Comparison of ENCODE assay signal across 8 mouse cellular contexts in the genomic region with DNA sequence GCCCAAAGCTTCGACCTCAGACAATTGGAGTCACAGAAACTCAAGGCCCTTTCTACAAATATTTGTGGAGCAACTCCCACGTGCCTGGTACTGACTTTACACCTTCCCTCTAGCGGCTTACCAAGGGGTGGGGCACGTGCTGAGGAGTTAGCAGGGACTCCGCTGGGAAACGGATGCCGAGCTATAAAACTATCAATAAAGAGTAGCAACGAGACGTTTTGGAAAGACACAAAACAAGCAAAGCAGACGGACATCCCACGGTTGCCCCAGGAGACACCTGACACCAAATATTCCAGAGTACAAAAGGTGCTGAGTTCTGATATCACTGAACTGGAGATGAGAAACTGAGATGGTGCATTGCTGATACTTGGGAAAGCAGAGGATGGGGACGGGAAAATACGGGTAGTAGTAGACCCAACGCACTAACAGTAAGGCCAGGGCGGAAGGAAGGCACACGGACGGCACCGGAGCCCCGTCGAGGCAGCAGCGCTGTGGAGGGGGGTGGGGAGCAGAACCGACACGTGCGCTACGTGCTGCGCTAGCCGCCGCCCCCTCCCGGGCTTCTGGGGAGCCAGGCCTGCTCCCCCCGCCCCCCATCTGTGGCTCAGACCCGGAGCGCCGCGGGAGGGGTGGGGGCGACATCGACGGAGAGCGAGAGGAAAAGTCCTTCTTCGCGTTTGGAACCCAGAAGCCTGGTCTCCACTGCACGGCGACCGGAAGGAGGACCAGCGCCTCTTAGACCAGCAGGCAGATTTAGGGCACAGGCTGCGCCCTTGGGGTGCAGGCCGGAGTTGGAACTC. TPM values are rescaled to one million over a fixed set of nuclear protein-coding genes. Genes with fewer than 3 reads are reported as not detected.
A peak's percentile ranks its signal among the peaks of the same experiment; 100 is the strongest.
DNase-seq lines count a peak whose midpoint lies in the region; ATAC-seq lines count a peak whose summit lies in the region.

No protein-coding gene starts in this region.

- H3K27me3 ChIP-seq in kidney, embryonic 15.5 days = no peaks in the 10 kb centered on the region
- no peaks in the 10 kb centered on the region for H3K27me3 ChIP-seq in liver, embryonic 11.5 days (replicated peaks; ENCODE audit: control insufficient read depth, insufficient read depth, low read length)
- no peaks in the 10 kb centered on the region for H3K27me3 ChIP-seq in midbrain, embryonic 16.5 days (ENCODE audit: control insufficient read depth, insufficient read depth, low read depth, low read length)
- H3K27me3 ChIP-seq in stomach, embryonic 16.5 days (ENCODE audit: control insufficient read depth, insufficient read depth, low read length) = no peaks in the 10 kb centered on the region

- DNase-seq in gastrocnemius, postnatal 10 days = peak; percentile 62
- no peak for DNase-seq in gastrocnemius, adult 18-20 months (ENCODE audit: low spot score)
- peak; percentile 13 to 79 for DNase-seq in cerebellum, postnatal 25 days
- no peak for DNase-seq in liver, embryonic 11.5 days (ENCODE audit: low spot score)

- H3K27ac ChIP-seq in kidney, embryonic 15.5 days = peak overlapping the region; percentile 96
- H3K27ac ChIP-seq in liver, embryonic 11.5 days (ENCODE audit: low read depth, low read length) = peak overlapping the region; percentile 82
- H3K27ac ChIP-seq in midbrain, embryonic 16.5 days (ENCODE audit: low read length) = peak overlapping the region; percentile 96
- peak overlapping the region; percentile 95 for H3K27ac ChIP-seq in stomach, embryonic 16.5 days (ENCODE audit: low read length)

- peak overlapping the region; percentile 75 for H3K4me3 ChIP-seq in kidney, embryonic 15.5 days (replicated peaks)
- H3K4me3 ChIP-seq in liver, embryonic 11.5 days (ENCODE audit: low read depth, low read length) = peak overlapping the region; percentile 73
- peak overlapping the region; percentile 74 for H3K4me3 ChIP-seq in midbrain, embryonic 16.5 days (ENCODE audit: low read depth, low read length)
- peak overlapping the region; percentile 70 for H3K4me3 ChIP-seq in stomach, embryonic 16.5 days (replicated peaks; ENCODE audit: low read length)

- peak overlapping the region; percentile 73 for H3K9ac ChIP-seq in kidney, embryonic 15.5 days
- H3K9ac ChIP-seq in liver, embryonic 11.5 days (ENCODE audit: low read depth, low read length) = peak overlapping the region; percentile 75
- H3K9ac ChIP-seq in midbrain, embryonic 16.5 days (ENCODE audit: low read depth, low read length) = peak overlapping the region; percentile 90
- peak overlapping the region; percentile 86 for H3K9ac ChIP-seq in stomach, embryonic 16.5 days (ENCODE audit: low read length)

- peaks cover 27% of the 10 kb centered on the region for H3K4me1 ChIP-seq in kidney, embryonic 15.5 days
- H3K4me1 ChIP-seq in liver, embryonic 11.5 days (replicated peaks; ENCODE audit: control insufficient read depth, insufficient read depth, low read length) = peaks cover 16% of the 10 kb centered on the region
- peaks cover 9% of the 10 kb centered on the region for H3K4me1 ChIP-seq in midbrain, embryonic 16.5 days (ENCODE audit: control insufficient read depth, insufficient read depth, low read length)
- H3K4me1 ChIP-seq in stomach, embryonic 16.5 days (ENCODE audit: control insufficient read depth, insufficient read depth, low read length) = peaks cover 12% of the 10 kb centered on the region; the same call in 1 of the 2 replicates

- no peaks in the 10 kb centered on the region for H3K36me3 ChIP-seq in kidney, embryonic 15.5 days
- no peaks in the 10 kb centered on the region for H3K36me3 ChIP-seq in liver, embryonic 11.5 days (ENCODE audit: control insufficient read depth, insufficient read depth, low read length)
- no peaks in the 10 kb centered on the region for H3K36me3 ChIP-seq in midbrain, embryonic 16.5 days (ENCODE audit: control insufficient read depth, insufficient read depth, low read length)
- H3K36me3 ChIP-seq in stomach, embryonic 16.5 days (ENCODE audit: control insufficient read depth, insufficient read depth, low read length) = no peaks in the 10 kb centered on the region

- peak; percentile 14 for ATAC-seq in granulocyte monocyte progenitor cell, adult 5-6 weeks (replicated peaks; ENCODE audit: poor library complexity, severe bottlenecking)
- ATAC-seq in kidney, embryonic 15.5 days (replicated peaks; ENCODE audit: low FRiP score) = peak; percentile 5; the same call in 1 of the 2 replicates
- ATAC-seq in liver, embryonic 11.5 days (replicated peaks; ENCODE audit: low FRiP score) = peak; percentile 44
- ATAC-seq in midbrain, embryonic 16.5 days = peak; percentile 59
- peak; percentile 27 for ATAC-seq in stomach, embryonic 16.5 days (ENCODE audit: insufficient read depth, low FRiP score)

- H3K4me2 ChIP-seq in kidney, embryonic 15.5 days = peak overlapping the region; percentile 96
- peak overlapping the region; percentile 97 for H3K4me2 ChIP-seq in liver, embryonic 11.5 days
- peak overlapping the region; percentile 76 for H3K4me2 ChIP-seq in midbrain, embryonic 16.5 days (ENCODE audit: low read length)
- H3K4me2 ChIP-seq in stomach, embryonic 16.5 days (ENCODE audit: low read depth, low read length) = peak overlapping the region; percentile 81

- WGBS in kidney, embryonic 15.5 days = under 1% methylated on average over 45 of the region's 46 CpGs
- WGBS in liver, embryonic 11.5 days = 3% methylated on average over 44 of the region's 46 CpGs
- 1% methylated on average over 34 of the region's 46 CpGs for WGBS in midbrain, embryonic 16.5 days
- under 1% methylated on average over 46 of the region's 46 CpGs for WGBS in stomach, embryonic 16.5 days

- no peaks in the 10 kb centered on the region for H3K9me3 ChIP-seq in kidney, embryonic 15.5 days (replicated peaks)
- H3K9me3 ChIP-seq in liver, embryonic 11.5 days (ENCODE audit: control insufficient read depth, low read length) = no peaks in the 10 kb centered on the region
- no peaks in the 10 kb centered on the region for H3K9me3 ChIP-seq in midbrain, embryonic 16.5 days (replicated peaks; ENCODE audit: control insufficient read depth, low read length, poor library complexity, severe bottlenecking)
- H3K9me3 ChIP-seq in stomach, embryonic 16.5 days (replicated peaks; ENCODE audit: control insufficient read depth, low read length) = no peaks in the 10 kb centered on the region

RNA-seq across cellular contexts. Expression of gene Kdm5b, which starts 3.9 kb away (rescaled TPM):
- 10 to 100 TPM; 22.7 to 29.6 TPM for total RNA-seq in gastrocnemius, postnatal 10 days (2021)
- 1 to 10 TPM; 8.0 to 8.3 TPM for total RNA-seq in gastrocnemius, adult 18-20 months (2021)
- total RNA-seq in granulocyte monocyte progenitor cell, adult 5-6 weeks (2014; fragmentation: Nextera tagmentation) = 17.4 and 28.4 TPM in 2 replicates
- 15.0 and 16.8 TPM in 2 replicates for total RNA-seq in granulocyte monocyte progenitor cell, adult 5-6 weeks (2017)
- 54.2 and 56.2 TPM in 2 replicates for polyA plus RNA-seq in kidney, embryonic 15.5 days (2015; fragmentation: Nextera tagmentation; extraction: Ambion mirVana)
- 30.8 and 32.9 TPM in 2 replicates for polyA plus RNA-seq in liver, embryonic 11.5 days (2014; fragmentation: Nextera tagmentation; extraction: Ambion mirVana)
- 66.5 and 78.9 TPM in 2 replicates for polyA plus RNA-seq in midbrain, embryonic 16.5 days (2015; fragmentation: Nextera tagmentation; extraction: Ambion mirVana)
- polyA plus RNA-seq in stomach, embryonic 16.5 days (2015; fragmentation: Nextera tagmentation; extraction: Ambion mirVana) = 48.4 and 51.7 TPM in 2 replicates

RNA-seq across cellular contexts. Expression of gene Mgat4e, which starts 6.6 kb away (rescaled TPM):
- total RNA-seq in gastrocnemius, postnatal 10 days (2021) = not detected
- total RNA-seq in gastrocnemius, adult 18-20 months (2021) = not detected
- not detected in 2 replicates for total RNA-seq in granulocyte monocyte progenitor cell, adult 5-6 weeks (2014; fragmentation: Nextera tagmentation)
- total RNA-seq in granulocyte monocyte progenitor cell, adult 5-6 weeks (2017) = 0.10 TPM in 1 of 2 replicates, not detected in the other
- polyA plus RNA-seq in kidney, embryonic 15.5 days (2015; fragmentation: Nextera tagmentation; extraction: Ambion mirVana) = not detected in 2 replicates
- polyA plus RNA-seq in liver, embryonic 11.5 days (2014; fragmentation: Nextera tagmentation; extraction: Ambion mirVana) = not detected in 2 replicates
- not detected in 2 replicates for polyA plus RNA-seq in midbrain, embryonic 16.5 days (2015; fragmentation: Nextera tagmentation; extraction: Ambion mirVana)
- polyA plus RNA-seq in stomach, embryonic 16.5 days (2015; fragmentation: Nextera tagmentation; extraction: Ambion mirVana) = not detected in 2 replicates

Comparison
In these comparisons a context has a peak if more than half of its experiments do, and no peak if none do; other contexts are left out.
1. DNase-seq: peak in gastrocnemius, postnatal 10 days (single experiment) and cerebellum, postnatal 25 days (2 of 2); none in gastrocnemius, adult 18-20 months (single experiment) and liver, embryonic 11.5 days (single experiment).
2. ATAC-seq: peak in every context shown above with its lines; median percentile 59 in midbrain, embryonic 16.5 days; 44 in liver, embryonic 11.5 days; 27 in stomach, embryonic 16.5 days; 14 in granulocyte monocyte progenitor cell, adult 5-6 weeks; 5 in kidney, embryonic 15.5 days.
3. Peak in every context shown above with its lines, with median percentiles within 50 percentile points of each other: H3K27ac ChIP-seq, H3K4me2 ChIP-seq, H3K4me3 ChIP-seq and H3K9ac ChIP-seq.